Mouse (Mus musculus): ENCODE results near the gene Pth2.

Gene Pth2

GRCm38 (mm10) chr7:45204380-45205143, 23.8 kb downstream of the Pth2 start, which contains the start of gene Ccdc155:
TSS of gene Ccdc155 (minus strand) at chr7:45204892.
- peak; percentile 94 for DNase-seq

GRCm38 (mm10) chr7:45208260-45208659, 27.5 kb downstream of the Pth2 start:
- no peak for DNase-seq

GRCm38 (mm10) chr7:45211070-45211469, 30.3 kb downstream of the Pth2 start:
- no peak for DNase-seq

- DNase-seq = no peak
Measured at GRCm38 (mm10) chr7:45211851-45212251, 31.1 kb downstream of the Pth2 start, which contains the start of gene Dkkl1. TSS of gene Dkkl1 (minus strand) at chr7:45212147.

GRCm38 (mm10) chr7:45212356-45212755, 31.6 kb downstream of the Pth2 start:
- no peak for DNase-seq

GRCm38 (mm10) chr7:45213708-45214107, 32.9 kb downstream of the Pth2 start:
- no peak for DNase-seq

- no peak for DNase-seq
Measured at GRCm38 (mm10) chr7:45215673-45216441, 35.1 kb downstream of the Pth2 start, which contains the start of gene Tead2. TSS of gene Tead2 (plus strand) at chr7:45215753.

GRCm38 (mm10) chr7:45216442-45217183, 35.8 kb downstream of the Pth2 start:
- DNase-seq = no peak

- DNase-seq = no peak
Measured at GRCm38 (mm10) chr7:45221680-45222079, 40.9 kb downstream of the Pth2 start.

GRCm38 (mm10) chr7:45224826-45225225, 44.0 kb downstream of the Pth2 start:
- no peak for DNase-seq

GRCm38 (mm10) chr7:45226421-45226820, 45.6 kb downstream of the Pth2 start:
- DNase-seq = no peak

- DNase-seq = no peak
Measured at GRCm38 (mm10) chr7:45228548-45228947, 47.8 kb downstream of the Pth2 start.

- no peak for DNase-seq
Measured at GRCm38 (mm10) chr7:45229046-45229445, 48.3 kb downstream of the Pth2 start.

GRCm38 (mm10) chr7:45229459-45230203, 48.8 kb downstream of the Pth2 start:
- DNase-seq = no peak

- no peak for DNase-seq
Measured at GRCm38 (mm10) chr7:45231192-45231591, 50.4 kb downstream of the Pth2 start.

Measured in cerebellum, adult 11 months (tissue).